Mouse (Mus musculus) right cerebral cortex, postnatal 14 days (tissue): ENCODE data around the gene Slc25a31.

Source experiments
- DNase-seq: peaks from one replicate; pipeline ENCODE4 v3.0.0; 2022

Slc25a31 gene

DNA sequence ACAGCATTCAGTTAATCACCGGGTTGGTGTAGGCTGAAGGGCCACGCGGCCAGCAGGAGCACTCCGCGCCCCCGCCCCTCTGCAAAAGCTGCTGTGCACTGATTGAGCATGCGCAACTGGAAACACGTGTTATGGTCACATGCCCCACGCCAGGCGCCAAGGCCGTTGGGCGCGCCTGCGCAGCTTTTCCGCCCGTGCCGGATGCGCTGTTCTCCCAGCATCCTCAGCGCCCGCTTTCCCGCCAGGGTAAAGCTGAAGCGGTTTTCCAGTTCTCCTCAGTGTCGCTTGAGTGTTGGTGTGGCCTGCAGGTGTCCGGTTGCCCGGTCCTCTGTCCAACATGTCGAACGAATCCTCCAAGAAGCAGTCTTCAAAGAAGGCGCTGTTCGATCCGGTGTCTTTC lies at the start of gene Slc25a31:
Gene Slc25a31 (plus strand): TSS at position 201 of the 400 bp plus-strand sequence.
- DNase-seq: no peak

DNA sequence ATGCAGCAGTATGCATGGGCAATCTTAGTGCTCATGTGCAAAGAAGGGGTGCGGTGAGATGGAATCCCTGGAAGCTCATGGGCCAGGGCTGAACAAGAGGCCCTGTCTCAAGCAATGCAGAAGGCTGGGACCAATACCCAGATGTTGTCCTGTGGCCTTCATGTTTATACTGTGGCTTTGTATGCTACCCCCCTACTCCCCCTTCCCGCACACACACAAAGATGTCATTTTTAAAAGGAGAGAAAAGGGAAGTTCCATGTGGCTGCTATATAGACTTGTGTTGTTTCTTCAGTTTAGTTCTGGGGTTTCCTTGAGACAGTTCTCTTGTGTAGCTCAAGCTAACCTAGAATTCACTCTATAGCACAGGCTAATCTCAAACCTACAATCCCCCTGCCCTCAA lies 48.4 kb upstream of the Slc25a31 start:
- no peak for DNase-seq

DNA sequence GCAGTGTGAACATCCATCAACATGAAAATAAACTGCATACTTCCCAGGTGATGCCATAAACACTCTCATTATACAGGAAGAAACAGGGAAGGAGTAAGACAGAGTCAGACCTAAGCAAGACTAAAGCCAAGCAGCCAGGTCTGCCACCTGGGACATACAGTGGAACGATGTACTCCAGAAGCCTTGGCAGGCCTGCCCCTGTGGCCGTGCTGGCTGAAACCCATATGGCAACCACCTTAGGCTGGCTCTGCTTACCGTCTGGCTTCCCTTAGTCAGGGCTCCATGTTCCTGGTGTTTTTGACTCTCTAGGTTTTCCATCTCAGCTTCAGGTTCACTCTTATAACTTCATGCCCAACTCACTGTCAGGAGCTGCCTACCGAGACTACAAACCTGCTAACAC lies 42.5 kb upstream of the Slc25a31 start:
- DNase-seq: no peak

DNA sequence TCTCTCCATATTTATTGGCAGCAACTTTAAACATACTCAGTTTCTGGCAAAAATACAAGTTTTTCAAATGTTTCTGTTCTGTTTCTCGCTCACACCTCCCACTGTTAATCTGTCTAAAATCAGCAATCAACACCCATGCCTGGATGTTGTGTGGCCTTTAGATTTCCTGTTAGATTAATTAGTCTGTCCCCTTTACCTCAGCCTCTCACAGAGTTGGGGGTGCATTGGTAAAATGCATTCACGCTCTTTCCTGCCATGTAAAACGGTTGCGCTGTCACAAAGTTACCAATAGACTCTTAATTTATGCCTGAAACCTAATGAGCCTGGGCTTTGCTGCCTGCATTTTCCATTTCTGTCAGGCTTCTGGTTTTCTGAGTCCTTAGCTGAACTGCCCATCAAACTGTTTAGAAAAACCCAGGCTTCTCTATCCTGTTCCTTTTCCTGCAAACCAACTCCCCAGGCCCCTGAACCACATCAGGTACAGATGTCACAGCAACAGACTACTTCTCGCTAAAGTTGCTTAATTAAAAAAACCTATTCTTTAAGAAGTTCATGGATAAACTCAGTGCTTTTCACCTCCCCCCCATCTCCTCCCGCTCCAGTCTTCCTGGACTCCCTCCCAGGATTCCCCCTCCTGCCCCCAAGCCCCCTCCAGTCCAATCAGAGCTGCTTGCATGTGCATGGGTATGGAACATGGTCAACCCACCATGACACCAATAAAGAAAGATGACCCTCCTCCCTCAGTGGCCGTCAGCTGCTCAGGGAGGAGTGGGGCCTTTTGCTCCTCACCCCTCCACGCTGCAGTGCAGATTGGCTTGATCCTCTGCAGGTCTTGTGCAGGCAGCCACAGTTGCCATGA lies 41.6 kb upstream of the Slc25a31 start:
- no peak for DNase-seq

DNA sequence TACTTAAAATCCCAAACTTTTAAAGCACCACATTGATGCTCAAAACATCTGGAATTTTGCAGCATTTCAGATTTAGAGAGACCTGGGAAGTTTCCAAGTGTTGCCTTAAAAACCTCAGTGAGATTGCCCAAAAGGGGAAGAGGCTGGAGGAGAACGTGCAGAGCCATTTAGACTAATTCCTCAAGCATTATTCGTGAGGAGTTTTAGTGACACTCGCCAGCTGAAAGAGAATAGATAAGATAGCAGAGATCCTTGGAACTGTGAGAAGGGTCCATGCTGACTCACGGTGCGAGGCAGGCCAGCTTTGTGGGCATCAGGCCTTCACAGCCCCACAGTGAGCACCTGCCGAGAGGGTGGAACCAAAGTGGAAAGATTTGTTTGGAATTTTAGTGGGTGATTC lies 39.8 kb upstream of the Slc25a31 start:
- no peak for DNase-seq

DNA sequence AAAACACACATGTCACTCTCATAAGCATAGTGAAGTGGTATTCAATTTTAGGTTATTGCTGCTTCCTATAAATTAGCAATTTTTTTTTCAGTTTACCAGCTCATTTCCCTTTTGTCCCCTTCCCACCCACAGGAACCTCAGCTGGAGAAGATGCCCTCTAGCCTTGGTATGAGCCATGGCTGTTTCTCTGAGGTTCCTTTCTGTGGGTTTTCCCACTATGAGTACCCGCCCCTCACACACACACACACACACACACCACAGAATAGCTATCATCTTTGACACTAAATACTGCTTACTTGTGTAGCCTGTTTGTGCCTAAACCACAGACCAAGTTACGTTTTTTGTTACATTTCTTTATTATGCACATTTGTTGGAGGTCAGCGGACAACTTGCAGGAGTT lies 39.3 kb upstream of the Slc25a31 start:
- no peak for DNase-seq

DNA sequence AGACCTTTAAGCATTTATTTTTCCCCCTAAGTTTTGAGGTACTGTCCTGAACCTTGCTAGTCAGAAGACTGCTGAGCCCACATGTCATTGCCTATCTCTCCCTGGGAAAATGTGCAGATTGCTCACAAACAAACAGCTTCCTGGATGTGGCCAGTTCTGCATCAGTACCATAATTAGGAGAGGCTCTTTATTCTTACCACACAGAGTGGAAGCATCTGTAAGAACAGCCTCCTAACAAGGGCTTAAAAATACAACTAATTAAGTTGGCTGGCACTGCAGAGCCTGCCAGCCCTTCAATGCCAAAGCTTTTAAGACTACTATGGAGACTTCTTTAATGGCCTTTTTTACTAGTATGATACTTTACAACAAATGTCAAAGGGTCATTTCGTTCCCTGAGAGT lies 35.1 kb upstream of the Slc25a31 start:
- no peak for DNase-seq

DNA sequence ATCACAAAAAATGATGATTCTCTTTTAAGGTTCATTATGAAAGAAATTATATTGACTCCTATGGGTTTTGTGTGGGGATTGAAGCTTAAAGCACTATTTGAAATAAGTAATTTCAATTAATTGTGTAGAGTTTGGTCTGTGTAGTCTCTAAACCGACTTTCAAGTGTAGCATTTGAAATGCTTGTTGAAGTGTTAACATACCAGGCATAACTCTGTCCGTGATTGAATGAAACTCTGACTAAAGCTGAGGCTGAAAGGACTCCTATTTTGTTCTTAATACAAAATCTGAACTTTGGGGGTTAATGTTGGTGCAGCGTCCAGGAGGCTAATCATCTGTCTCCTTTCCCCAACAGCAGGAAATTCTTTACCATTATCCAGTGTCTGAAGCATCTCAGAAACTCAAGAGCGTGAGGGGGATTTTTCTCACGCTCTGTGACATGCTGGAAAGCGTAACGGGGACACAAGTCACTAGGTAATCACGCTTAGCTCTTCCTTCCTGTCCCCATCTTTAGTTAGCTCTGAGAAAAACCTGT lies 33.7 kb upstream of the Slc25a31 start:
- DNase-seq: no peak

DNA sequence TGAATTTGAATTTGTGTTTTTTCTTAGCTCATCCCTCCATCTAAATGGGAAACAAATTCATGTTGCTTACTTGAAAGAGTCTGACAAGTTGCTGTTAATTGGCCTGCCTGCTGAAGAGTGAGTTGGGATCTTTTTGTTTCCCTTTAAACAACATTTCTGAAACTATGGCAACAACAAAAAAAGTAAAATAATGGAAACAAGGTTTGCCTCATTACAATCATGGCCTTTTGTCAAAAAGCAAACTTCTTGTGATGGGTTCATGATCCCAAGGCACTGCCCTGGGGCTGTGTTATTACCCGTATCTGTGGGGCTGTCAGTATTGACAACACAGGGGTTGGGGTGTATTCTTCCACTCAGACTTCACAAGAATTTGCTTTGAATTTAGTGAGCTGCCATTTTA lies 29.8 kb upstream of the Slc25a31 start:
- DNase-seq: no peak

DNA sequence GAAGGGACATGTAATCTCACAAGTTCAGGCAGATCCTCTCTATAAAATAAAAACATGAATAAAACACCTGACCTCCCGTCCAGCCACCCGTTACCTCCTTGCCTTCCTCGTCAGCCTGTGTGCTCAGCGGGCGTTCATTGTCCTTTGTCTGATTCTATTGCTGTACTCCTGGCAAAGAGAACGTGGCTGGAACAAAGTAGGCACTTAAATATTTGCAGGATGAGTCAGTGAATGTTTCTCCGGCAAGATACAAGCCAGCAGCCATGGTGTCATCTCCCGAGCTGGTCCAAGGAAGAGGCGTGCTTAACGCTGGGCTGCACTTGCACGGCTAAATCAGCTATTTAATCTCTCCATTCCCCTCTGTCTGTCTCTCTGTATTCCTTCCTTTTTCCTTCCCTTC lies 26.3 kb upstream of the Slc25a31 start:
- DNase-seq: no peak

DNA sequence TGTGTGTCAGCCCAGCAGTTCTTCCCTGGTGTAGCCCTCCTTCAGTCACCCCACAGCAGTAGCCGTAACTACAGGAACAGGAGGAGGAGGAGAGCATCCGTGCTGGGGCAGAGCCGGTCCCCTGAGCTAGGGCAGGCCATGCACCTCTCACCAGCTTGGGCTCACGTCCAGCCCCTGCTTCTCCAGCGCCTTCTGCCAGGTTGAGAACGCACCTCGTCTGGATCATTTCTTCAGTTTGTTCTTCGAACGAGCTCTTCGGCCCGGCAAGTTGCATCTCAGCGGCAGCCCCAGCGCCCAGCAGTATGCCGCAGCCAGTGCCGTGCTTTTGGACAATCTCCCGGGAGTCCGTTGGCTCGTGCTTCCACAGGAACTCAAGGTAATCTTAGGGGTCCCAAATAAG lies 25.5 kb upstream of the Slc25a31 start:
- no peak for DNase-seq

DNA sequence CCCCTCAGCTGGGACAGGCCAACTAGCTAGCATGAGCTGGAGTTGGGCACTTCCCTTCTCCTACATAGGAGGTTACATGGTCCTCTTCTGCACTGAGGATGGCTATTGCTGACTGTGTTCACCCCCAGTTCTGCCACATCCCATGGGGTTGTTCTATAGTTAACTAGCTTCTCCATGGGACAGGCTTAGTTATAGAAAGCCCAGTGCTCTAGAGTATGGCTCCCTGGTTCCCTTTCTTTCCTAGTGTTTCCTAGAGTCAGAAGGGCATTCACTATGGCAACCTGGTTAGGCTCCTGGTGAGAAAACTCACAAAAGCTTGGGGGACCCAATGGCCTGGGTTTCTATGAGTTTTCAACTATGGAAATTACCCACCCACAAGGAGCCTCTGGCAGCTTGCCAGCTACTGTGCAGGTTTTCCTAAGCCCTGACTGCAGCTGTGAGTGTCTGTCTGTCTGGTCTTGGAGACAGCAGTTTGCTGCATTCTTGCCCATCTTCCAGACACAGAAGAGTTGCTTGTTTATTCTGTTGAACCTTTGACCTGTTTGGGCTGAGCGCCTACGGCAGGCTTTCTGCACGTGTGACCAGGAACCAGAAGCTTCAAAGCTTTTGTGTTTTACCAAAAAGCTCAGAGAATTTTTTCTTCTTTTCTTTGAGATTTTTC lies 22.7 kb upstream of the Slc25a31 start:
- peak; percentile 30 for DNase-seq

DNA sequence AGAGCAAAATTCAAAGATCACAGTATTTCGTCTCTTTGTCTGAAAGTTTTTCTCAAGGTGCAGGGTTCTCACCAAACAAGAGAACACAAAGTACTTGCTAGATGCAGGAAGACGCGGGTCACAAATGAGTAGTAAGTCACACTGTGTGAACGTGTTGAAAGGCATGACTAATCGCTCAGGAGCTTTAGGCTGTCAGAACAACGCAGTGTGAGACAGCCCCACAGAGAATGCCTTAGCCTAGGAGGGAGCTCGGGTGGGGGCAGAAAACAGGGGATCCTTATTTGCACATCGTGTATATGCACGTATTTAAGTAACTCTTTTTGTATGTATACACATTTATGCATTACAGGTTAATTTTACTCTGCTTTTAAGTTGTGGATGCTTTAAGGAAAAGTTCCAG lies 21.8 kb upstream of the Slc25a31 start:
- DNase-seq: no peak

DNA sequence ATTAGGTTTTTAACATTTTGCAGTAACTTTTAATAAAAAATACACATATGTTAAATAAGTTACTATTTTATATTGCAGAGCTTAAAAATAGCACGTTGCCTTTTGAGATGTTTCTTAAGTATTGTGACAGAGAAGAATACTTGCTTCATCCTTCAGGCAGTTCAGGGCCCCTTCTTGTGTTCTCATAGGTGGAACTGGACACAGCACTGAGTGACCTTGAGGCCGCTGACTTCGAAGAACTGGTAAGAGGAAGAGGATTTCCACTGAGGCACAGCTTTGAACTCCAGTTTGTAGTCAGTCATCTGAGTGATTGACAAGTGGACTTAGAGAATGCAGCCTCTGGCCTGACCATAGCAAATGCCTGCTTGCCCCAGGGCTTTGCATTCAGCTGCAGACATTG lies 21.1 kb upstream of the Slc25a31 start:
- no peak for DNase-seq

DNA sequence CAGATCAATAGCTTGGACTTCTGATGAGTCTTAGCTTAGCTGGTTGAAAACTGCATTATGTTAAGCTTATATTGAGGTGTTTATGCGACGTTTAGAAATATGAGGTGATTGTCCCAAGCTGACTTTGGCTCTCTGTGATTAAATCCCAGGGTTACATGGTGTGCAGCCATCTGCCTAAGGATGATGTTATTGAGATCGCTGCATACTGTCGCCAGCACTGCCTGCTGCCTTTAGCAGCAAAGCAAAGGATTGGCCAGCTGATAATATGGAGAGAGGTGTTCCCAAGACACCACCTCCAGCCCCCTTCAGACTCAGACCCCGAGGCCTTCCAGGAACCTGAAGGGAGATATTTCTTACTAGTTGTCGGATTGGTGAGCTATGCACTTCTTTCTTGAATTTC lies 17.1 kb upstream of the Slc25a31 start:
- DNase-seq: no peak

DNA sequence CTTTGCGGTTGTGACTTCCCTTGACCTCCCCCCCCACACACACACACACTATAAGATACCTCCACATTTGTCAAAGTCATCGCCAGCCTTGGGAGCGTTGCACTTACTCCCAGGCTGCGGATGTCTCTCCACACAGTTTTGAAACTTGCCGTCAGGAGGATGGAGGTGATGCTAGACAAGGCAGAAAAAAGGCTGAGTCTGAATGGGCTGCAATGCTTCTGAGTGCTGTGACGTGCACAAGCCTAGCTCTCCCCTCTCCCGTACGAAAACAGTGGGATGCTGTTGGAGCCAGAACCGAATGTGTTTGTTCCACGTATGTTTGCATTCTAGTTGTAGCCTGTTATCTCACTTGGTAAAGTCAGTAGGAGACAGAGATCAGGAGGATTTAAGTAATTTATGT lies 15.2 kb upstream of the Slc25a31 start:
- no peak for DNase-seq

DNA sequence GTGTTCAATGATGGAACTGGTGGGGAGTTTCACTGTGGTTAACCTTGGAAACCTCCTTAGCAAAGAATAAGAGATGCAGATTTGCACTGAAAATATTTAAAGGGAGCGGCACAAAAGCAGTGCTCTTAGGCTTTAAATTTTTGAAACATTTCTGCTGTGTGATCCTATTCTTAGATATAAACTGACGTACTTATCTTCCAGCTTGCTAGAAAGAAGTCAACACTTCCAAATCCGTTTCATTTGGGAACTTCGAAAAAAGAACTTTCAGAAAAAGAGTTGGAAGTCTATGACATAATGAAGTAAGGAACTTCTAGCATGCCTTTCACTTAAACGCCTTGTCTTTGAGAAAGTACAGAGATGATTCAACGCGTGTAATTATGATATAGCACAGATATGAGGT lies 14.7 kb upstream of the Slc25a31 start:
- DNase-seq: no peak

DNA sequence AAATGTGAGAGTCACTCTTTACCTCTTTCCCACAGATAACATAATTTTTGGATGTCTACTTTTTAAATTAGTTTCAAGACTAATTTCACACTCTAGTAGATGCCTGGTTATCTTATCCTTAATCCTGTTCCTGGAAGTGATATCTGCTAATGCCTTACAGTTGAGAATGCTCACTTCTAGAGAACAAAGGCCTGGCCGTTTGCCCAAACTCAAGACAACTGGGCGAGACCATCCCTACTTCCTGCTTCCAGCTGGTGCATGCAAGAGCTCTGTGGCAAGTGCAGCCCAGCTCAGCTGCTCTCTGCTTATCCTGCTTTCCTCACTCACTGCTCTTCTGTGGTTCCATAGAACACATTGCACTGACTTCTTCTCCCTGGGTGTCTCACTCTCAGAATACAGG lies 14.2 kb upstream of the Slc25a31 start:
- peak; percentile 40 for DNase-seq

DNA sequence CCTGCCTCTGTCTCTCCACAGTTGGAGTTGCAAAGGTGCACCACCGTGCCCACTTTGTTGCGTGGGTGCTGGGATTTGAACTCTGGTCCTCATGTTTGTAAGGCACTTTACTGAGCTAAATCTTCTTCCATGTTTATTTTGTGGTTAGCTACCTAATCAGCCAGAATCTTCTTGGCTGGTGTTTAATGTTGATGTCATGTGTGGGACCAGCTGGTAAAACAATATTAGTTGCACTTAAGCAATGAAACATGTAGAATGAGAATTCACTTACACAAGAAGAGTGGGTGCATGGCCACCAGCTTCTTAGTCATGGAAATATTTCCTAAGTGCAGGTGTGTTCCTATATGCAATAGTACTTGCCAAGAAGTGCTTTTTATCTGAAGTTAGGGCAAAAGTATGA lies 13.5 kb upstream of the Slc25a31 start:
- DNase-seq: no peak

DNA sequence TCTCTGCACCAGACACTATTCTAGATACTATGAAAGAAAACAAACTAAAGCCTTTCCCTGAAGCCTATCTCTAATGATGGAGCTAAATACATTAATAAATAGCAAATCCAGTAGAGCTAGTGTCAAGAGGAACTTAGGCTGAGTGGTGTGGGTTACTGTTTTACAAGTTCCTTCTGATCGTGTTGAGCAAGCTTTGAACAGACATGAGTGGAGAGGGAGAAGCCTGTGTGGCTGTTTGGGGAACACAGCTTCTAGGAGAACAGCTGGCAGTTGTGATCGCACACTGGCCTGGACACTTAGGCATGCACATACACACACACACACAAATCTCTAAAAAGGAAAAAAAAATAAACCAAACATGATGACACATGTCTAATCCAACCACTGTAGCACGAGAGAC lies 9.8 kb upstream of the Slc25a31 start:
- no peak for DNase-seq

DNA sequence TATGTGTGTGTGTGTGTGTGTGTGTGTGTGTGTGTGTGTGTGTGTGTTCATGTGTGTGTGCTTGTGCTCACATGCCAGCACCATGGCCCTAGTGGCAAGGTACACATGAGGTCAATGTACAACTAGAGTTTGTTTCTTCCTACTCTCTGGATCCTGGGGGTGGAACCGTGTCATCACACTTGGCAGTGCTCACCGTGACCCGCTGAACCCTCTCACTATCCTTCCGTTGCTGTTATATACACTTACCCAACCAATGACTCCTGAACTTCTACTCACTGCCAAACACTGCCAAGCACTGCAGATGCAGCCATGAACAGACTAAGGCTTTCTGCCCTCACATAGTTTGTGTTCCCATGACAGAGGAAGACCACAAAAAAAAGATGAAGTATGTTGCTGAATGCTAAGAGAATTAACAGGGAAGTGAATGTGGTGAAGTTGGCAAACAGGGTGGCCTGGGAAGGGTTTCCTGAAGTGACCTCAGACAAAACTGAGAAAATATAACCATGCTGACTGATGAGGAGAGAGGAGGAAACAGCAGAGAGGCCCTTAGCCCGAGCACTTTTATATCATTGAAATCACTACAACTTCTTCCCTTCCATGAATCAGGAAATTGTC lies 3.7 kb upstream of the Slc25a31 start:
- DNase-seq: no peak

DNA sequence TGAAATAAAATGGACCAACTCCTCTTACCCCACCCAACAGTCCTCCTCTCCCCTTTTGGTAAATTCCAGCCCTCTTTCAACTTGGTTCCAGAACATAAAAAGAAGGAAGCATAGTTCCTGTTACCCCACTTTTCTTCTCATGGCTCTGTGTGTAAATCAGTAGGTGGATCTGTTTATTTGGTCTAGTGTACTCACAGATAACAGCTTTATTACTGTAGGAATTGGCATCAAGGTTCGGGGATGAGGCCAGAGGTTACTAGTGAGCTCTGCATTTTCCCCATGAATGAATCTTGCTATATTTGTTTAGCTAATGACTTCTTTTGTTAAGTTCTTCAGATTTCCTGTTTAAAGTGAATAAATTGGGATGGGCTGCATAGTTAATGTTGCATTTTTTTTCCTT lies 7.4 kb downstream of the Slc25a31 start:
- DNase-seq: no peak

DNA sequence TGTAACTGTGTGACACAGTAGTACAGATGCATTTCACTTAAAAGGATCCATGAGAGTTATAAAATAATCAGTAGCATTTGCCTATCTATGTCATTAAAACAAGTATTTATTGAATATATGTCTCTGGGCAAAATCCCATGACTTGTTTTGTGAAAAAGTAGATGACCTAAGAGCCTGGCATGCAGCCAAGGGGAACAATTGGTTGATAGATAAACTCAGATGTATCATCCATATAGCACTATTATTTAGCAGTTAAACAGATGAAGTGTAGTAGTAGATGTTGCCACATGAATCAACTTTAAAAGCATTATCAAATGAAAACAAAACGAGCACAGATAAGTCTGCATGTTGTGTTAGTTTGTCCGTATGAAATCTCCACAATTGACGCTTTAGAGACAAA lies 10.4 kb downstream of the Slc25a31 start:
- no peak for DNase-seq

DNA sequence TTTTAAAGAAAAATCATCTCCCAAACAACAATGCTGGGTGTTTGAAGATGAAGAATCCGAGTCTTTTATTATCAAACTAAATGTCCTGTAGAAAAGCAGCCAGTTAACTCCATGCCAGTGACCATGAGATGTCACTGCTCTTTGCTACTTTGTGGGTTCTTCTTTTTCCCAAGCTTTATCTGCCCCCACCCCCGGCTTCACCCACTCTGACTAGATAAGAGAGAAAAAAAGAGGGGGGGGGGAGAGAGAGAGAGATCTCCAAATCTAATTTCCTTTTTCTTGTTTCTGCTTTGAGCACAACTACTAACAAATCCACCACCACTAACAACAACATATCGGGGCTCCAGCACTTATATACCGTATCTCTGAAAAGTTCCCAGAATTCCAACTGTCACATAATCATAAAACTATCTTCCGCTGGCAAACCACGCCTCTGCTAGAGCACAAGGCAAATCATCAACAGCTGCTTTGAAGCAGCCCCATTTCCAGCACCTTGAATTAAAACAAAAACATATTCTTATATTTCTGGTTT lies 29.8 kb downstream of the Slc25a31 start:
- DNase-seq: no peak
